In genomic region chr5:37765851-37766250, GRCm38 (mm10) we compare ENCODE assay signal across 22 mouse cellular contexts. TPM values are rescaled to one million over a fixed set of nuclear protein-coding genes. Genes with fewer than 3 reads are reported as not detected.
"Had no signal": no experiment of that assay in that cellular context is flagged by ENCODE, and none has a peak within 500 bp of the region (broad histone marks: within the 10 kb centered on the region; RNA-seq: fewer than 3 reads in every experiment).

No protein-coding gene starts in this region.

- H3K36me3 ChIP-seq: liver, embryonic 13.5 days; midbrain, embryonic 13.5 days; neural tube, embryonic 13.5 days had no signal

- ATAC-seq: midbrain, embryonic 13.5 days had no signal

- H3K4me2 ChIP-seq: liver, embryonic 13.5 days; midbrain, embryonic 13.5 days; neural tube, embryonic 13.5 days had no signal

- H3K9ac ChIP-seq: liver, embryonic 13.5 days; midbrain, embryonic 13.5 days; neural tube, embryonic 13.5 days had no signal

- H3K4me3 ChIP-seq: layer of hippocampus, adult 2 months; liver, embryonic 13.5 days; midbrain, embryonic 13.5 days; neural tube, embryonic 13.5 days had no signal

- H3K27me3 ChIP-seq: liver, embryonic 13.5 days had no signal

- H3K27ac ChIP-seq: kidney, postnatal 0 days; layer of hippocampus, adult 2 months; liver, embryonic 13.5 days; midbrain, embryonic 13.5 days; neural tube, embryonic 13.5 days; stomach, postnatal 0 days had no signal

- DNase-seq: kidney, adult 8-10 months; kidney, postnatal 25 days; layer of hippocampus, adult 9-11 months; liver, embryonic 13.5 days; lung, adult 2 months; lung, postnatal 14 days; lung, postnatal 4 days; thymus, adult 2 months; thymus, postnatal 14 days; thymus, postnatal 4 days had no signal

- H3K9me3 ChIP-seq: neural tube, embryonic 13.5 days had no signal

- H3K4me1 ChIP-seq: liver, embryonic 13.5 days had no signal

RNA-seq across cellular contexts. Expression of gene Cytl1, which starts 30.5 kb away (rescaled TPM):
- total RNA-seq: megakaryocyte progenitor cell, adult 5-6 weeks; megakaryocyte-erythroid progenitor cell, adult 5-6 weeks had no signal
- polyA plus RNA-seq: liver, adult 2 months; liver, embryonic 13.5 days; liver, embryonic 16.5 days; stomach, embryonic 14.5 days had no signal

RNA-seq across cellular contexts. Expression of gene Stk32b, which starts 48.9 kb away (rescaled TPM):
- total RNA-seq: liver, adult 2 months; megakaryocyte progenitor cell, adult 5-6 weeks; megakaryocyte-erythroid progenitor cell, adult 5-6 weeks had no signal
- polyA plus RNA-seq: large intestine, adult 2 months; liver, adult 2 months; small intestine, adult 2 months had no signal

RNA-seq across cellular contexts. Expression of gene Msx1, which starts 58.5 kb away (rescaled TPM):
- total RNA-seq: megakaryocyte progenitor cell, adult 5-6 weeks; megakaryocyte-erythroid progenitor cell, adult 5-6 weeks had no signal
